Mouse (Mus musculus) lung, postnatal 36 days (tissue): ENCODE measurements around the gene Klk6.
A peak's percentile ranks its signal among the peaks of the same experiment; 100 is the strongest.

Source experiments
- DNase-seq: peaks from one replicate; pipeline ENCODE4 v3.0.0; 2022; ENCODE audit warnings: mixed read lengths

Klk6 gene

GRCm38 (mm10) chr7:43824199-43824598 is at the start of gene Klk6:
Gene Klk6, plus strand, starts transcription at chr7:43824499.
- no peak for DNase-seq

DNA sequence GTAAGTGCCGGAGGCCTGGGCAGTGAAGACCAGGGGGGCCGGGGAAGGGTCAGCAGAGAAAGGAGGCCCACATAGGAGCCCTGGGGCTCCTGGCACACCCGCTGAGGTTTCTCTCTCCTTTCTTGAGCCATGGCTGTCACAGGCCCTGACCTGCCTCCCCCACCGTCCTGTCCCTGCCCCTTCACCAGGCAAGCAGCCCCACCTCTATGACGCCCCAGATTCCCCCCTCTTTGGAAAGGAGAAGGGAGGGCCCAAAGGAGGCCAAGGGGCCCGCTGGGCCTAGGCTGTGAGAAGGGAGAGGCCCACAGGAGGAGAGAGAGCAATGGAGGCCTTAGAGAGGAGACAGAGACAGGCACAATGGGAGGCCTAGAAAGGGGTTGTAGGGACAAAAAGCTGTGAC is 49.5 kb upstream of the Klk6 start:
- no peak for DNase-seq

DNA sequence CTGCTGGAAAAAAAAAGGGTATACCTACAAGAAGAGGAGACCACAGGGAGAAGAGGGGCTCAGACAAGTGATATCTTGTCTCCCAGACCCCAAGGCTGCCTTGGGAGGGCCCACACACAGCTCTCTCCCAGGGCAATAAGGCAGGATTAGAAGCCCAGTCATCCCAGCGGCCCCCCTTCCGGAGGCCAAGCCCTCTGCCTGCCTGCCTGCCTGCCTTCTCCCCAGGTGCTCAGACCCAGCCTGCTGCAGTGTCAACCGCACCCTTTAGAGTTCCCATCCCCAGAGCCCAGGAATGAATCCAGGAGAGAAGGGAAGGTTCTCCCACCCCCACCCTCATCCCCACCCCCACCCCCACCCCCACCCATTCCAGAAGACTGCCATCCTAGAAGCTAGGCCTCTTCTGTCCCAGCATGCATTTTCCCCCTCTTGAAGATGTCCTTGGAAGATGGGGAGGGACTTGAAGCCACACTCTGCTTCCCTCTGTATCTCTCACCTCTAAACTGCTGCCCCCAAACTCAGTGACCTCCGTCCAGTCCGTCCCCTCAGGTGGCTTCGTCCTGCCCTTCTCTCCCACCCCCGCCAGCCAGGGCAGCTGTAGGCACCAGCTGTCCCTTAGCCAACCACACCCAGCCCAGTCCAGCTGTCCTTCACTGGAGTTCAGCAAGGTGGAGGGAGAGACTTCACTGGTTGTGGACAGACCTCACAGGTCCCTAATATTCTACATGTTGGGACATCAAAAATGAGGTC is 48.8 kb upstream of the Klk6 start:
- no peak for DNase-seq

DNA sequence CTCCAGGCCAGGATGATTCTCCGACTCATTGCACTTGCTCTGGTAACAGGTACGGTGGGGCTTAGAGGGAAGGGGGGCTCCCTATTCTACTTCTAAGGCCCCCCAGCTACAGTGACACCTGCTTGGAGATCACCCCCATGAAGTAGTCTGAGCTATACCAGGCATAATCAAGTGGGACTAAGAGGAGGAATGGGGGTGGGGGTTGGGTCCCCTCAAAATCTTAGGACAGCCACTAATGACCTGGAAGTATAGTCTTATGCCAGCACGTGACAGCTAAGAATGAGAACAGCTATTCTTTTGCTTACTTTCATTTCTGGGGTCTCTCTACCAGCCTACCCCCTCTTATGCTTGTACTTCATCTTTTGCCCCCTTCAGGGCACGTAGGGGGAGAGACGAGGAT is 47.8 kb upstream of the Klk6 start:
- DNase-seq: no peak

DNA sequence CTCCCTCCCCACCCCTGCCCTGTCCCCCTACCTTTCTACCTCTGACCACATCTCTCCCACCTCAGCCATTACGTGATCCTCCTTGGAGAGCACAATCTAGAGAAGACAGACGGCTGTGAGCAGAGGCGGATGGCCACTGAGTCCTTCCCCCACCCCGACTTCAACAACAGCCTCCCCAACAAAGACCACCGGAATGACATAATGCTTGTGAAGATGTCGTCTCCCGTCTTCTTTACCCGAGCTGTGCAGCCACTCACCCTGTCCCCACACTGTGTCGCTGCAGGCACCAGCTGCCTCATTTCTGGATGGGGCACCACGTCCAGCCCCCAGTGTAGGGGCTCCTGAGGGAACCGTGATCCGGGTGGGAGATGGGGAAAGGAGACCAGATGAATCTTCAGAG is 46.9 kb upstream of the Klk6 start:
- DNase-seq: no peak

DNA sequence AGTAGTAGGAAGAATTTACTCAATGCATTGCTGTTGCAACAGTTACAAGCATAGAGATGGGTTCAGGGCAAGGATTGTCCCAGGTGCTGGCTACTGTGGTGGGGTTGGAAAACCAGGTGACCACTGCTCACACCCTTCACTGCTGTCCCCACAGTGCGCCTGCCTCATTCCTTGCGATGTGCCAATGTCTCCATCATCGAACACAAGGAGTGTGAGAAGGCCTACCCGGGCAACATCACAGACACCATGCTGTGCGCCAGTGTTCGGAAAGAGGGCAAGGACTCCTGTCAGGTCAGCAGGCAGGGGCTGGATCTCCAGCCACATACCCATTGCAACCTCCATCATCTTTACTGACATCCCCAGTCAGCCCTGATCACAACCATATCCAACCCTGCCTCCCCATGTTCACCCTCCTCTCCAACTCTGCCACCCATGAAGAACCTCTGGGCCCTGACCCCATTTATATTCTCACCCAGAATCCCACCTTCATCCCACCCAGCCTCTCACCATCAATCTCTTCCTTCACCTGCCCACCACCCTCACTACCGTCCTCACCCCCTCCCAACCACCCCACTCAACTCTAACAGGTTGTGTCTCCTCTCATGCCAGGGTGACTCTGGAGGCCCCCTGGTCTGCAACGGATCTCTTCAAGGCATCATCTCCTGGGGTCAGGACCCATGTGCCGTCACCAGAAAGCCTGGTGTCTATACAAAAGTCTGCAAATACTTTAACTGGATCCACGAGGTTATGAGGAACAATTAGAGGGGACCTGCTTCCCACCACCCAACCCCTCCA is 45.9 kb upstream of the Klk6 start:
- DNase-seq: no peak

GRCm38 (mm10) chr7:43780241-43780640 is 44.1 kb upstream of the Klk6 start:
- no peak for DNase-seq

DNA sequence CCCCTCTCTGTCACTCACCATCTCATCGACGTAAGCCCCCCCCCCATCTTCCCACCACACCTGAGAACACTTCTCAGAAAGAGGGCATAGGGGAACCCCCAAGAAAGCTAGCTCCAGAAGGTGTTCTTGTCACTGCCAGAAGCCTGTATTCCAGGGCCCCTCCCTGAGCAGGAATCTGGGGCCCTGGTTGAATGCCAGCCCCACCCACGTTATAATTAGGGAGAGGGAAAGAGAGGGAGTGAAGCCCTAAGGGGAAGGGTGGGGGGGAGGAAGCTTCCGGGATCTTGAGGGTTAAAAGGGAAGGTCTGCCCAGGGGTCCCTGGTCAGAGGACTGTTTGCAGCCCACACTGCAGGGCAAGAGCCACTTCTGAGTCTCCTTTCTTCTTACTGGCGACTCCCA is 43.6 kb upstream of the Klk6 start, which contains the start of gene Klk10:
Klk10 (plus strand) TSS at position 290 of the 400 bp plus-strand sequence.
- DNase-seq: peak; percentile 10

GRCm38 (mm10) chr7:43781541-43781940 is 42.8 kb upstream of the Klk6 start:
- no peak for DNase-seq

DNA sequence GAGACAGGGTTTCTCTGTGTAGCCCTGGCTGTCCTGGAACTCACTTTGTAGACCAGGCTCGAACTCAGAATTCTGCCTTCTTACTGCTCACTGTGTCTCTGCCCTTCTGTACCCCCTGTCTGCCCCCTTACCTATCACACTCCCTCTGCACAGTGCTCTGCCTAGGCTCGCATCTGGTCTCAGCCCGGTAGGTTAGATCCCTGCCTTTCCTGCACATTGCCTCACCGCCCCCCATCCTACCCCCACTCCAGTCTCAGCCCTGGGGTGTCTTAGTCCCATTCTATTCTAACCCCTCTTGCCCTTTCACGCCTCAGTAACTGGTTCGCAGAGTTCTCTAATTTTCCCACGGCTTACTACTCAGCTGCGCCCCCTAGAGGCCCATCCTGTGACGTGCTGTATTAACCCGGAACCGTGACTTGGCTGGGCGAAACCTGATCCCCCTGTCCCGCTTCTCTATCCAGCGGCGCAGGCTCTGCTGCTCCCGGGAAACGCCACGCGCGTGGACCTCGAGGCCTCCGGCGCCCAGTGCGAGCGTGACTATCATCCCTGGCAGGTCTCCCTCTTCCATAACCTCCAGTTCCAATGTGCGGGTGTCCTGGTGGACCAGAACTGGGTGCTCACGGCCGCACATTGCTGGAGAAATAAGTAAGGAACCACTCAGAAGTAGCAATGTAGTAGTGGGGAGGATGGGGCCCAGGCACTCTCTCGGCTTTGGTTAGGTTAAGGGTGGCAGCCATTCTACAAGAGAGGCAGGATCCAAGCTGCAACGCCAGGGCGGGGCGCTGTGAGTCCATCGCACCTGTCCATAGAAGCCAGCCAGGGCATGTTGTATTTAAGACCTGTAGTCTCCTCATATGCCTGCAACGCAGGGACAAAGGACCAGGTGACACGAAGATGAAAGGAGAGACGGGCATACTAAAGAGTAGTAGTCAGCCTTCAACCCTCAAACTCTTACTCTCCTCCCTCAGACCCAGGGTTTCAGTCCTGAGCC is 41.7 kb upstream of the Klk6 start:
- DNase-seq: peak; percentile 92

- peak; percentile 25 for DNase-seq
Measured at GRCm38 (mm10) chr7:43785286-43785685, 39.0 kb upstream of the Klk6 start.

DNA sequence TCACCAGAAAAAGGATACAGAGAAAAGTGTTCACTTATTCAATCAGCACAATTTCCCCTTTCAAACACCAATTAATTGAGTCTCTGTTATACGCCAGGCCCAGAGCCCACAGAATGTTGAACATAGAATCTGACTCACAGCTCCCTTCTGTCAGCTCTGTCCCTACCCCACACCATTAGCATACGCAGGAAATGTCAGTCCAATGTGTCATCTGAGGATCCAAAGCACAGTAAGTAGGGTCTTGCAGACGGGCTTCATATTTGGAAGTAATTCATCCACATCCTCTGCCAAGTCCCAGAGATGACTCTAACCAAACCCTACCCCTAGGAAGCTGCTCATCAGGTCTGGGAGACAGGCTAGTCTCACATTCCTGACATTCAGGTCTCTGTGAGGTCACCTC is 36.2 kb upstream of the Klk6 start:
- no peak for DNase-seq

GRCm38 (mm10) chr7:43789295-43789694 is 35.0 kb upstream of the Klk6 start:
- no peak for DNase-seq

GRCm38 (mm10) chr7:43791591-43791990 is 32.7 kb upstream of the Klk6 start, which contains the start of gene Klk9:
Gene Klk9, plus strand, starts transcription at chr7:43791891.
- no peak for DNase-seq

DNA sequence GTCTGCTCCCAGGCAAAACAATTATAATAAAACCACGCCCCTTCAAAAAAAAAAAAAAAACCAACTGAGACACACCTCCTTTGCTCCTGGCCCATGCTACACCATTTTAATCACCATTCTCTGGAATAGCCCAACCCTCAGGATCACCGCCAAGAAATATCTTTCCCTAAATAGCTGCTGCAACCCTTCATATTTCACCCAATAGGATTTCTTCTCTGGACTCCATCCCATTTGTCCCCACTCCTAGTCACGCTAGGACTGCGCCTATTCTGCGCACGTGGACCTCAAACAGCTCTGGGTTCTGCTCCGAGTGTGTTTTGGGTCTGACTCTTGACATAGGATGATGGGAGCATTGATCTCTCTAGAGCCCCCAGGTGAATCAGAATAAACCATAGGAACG is 27.9 kb upstream of the Klk6 start:
- no peak for DNase-seq

GRCm38 (mm10) chr7:43797333-43797769 is 26.9 kb upstream of the Klk6 start, which contains the start of gene Klk8:
Gene Klk8, plus strand, starts transcription at chr7:43797577.
- peak; percentile 55 for DNase-seq

- DNase-seq: peak; percentile 57
Measured at GRCm38 (mm10) chr7:43797844-43798462, 26.3 kb upstream of the Klk6 start.

DNA sequence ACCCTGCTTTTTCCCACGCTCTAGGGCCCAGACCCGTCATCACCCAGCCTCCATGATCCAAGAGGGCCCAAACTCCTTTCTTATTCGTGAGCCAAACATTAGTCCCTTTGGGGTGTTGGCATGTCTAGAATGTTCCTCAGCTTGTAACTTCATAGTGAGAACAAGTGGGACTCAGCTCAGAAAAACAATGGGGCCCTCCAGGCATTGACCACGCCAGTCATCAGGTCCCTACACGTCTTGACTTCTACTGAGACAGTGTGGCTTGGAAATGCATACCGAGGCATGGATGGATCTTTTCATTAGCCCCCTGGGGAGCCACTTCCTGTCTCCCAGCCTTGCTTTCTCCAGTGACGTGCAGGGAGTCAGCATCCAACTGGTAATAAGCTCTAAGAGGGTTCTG is 24.4 kb upstream of the Klk6 start:
- no peak for DNase-seq

DNA sequence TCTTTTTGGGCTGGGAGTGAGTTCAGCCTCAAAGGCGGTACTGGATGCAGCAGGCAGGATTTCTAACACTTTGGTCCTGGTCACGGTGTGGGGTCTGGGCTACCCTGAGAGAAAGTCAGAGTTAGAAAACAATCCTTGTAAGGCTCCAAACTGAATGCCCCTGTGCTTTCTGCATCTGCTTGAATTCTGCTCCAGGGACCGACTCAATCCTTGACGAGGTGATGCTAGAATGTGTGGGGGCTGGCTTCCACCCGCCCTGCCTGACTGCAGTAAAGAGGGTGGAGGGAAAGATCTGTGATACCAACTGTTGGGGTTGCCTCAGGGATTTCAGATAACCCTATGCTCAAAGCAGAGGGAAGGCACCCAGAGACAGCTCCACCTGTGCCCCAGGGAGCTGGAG is 13.3 kb upstream of the Klk6 start, which contains the start of gene Klk7:
Klk7 (plus strand) TSS at position 301 of the 400 bp plus-strand sequence.
- DNase-seq: no peak

DNA sequence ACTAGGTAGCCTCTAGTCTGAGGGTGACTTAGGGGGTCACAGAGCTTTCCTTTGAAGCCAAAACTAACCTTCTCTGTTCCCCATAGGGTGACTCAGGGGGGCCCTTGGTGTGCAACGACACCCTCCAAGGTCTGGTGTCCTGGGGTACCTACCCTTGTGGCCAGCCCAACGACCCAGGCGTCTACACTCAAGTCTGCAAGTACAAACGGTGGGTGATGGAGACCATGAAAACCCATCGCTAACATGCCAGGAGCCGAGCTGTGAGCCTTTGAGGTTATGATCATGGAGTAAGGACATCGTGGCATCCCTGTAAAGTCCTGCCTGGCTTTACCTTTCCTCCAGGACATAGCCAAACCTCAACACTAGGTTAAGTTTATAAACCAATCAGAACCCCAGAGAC is 9.1 kb upstream of the Klk6 start:
- DNase-seq: no peak

DNA sequence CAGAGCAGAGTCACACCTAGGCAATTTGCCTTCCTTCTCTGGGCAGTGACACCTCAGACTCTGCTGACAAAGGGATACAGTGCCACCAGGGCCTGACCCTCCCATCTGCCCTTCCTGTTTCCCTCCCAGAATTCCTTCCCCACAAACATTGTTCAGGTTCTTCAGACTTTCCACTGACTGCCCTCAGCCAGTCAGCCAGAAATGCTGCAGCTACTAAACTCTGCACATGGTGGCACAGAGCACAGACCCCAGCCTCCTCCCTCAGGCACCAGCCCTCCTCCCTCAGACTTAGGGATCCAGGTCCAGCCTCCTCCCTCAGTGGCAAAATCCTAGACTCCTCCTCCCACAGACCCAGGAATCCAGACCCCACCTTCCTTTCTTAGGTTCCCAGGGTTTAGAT is 7.6 kb upstream of the Klk6 start:
- no peak for DNase-seq

GRCm38 (mm10) chr7:43821581-43821980 is 2.7 kb upstream of the Klk6 start:
- no peak for DNase-seq
